Mouse (Mus musculus) small intestine, adult 2 months (tissue): ENCODE measurements around the gene Cdx4. TPM values are rescaled to one million over a fixed set of nuclear protein-coding genes. Genes with fewer than 3 reads are reported as not detected.

Experiments used
- H3K27ac ChIP-seq: fragments of 200-500 bp; 2 replicates; pipeline ENCODE4 v1.5.1; 2012; ENCODE audit warnings: low read depth, low read length, control low read depth, inconsistent platforms; ENCODE audit not compliant: insufficient read depth
- H3K27me3 ChIP-seq: fragments of 200-500 bp; 2 replicates; pipeline ENCODE4 v1.6.1; 2012; ENCODE audit warnings: mild to moderate bottlenecking, moderate library complexity, low read length, inconsistent platforms; ENCODE audit not compliant: control insufficient read depth, insufficient read depth
- H3K36me3 ChIP-seq: fragments of 200-500 bp; 2 replicates; pipeline ENCODE4 v1.6.1; 2012; ENCODE audit warnings: mild to moderate bottlenecking, low read length, control low read depth, inconsistent platforms; ENCODE audit not compliant: control insufficient read depth, insufficient read depth
- H3K4me1 ChIP-seq: fragments of 200-500 bp; 2 replicates; pipeline ENCODE4 v1.6.1; 2012; ENCODE audit warnings: low read length, inconsistent platforms, mixed read lengths; ENCODE audit not compliant: control insufficient read depth, insufficient read depth, insufficient read length
- H3K4me3 ChIP-seq: fragments of 200-500 bp; 2 replicates; pipeline ENCODE4 v1.5.1; 2012; ENCODE audit warnings: low read depth, mild to moderate bottlenecking, control low read depth, inconsistent platforms, low read length, moderate library complexity
- CTCF ChIP-seq: fragments of 200-500 bp; IDR thresholded peaks from 2 replicates; pipeline ENCODE4 v1.5.1; 2012; ENCODE audit warnings: low read depth, mild to moderate bottlenecking, control low read depth, inconsistent platforms, low read length, moderate library complexity, mixed read lengths; ENCODE audit not compliant: insufficient replicate concordance, insufficient read length; ENCODE audit errors: extremely low read depth
- POLR2A ChIP-seq: fragments of 200-500 bp; IDR thresholded peaks from 2 replicates; pipeline ENCODE4 v1.6.1; 2012; ENCODE audit warnings: low read depth, mild to moderate bottlenecking, control low read depth, inconsistent platforms, low read length, moderate library complexity
- WGBS: fragments of 180-500 bp; shearing (Covaris S2); methylation state at CpG from one replicate; pipeline ENCODE4 v1.1.7; 2018; 5-methylcytosine and 5-hydroxymethylcytosine counted together
- polyA plus RNA-seq: library from polyadenylated mRNA; depleted of rRNA; stranded (reverse); fragments of >200 nt; gene quantifications from 2 replicates; pipeline ENCODE4 v1.2.3, GENCODE M21; 2012; rRNA removed

Cdx4 gene
- polyA plus RNA-seq, 1 experiment = not detected

DNA sequence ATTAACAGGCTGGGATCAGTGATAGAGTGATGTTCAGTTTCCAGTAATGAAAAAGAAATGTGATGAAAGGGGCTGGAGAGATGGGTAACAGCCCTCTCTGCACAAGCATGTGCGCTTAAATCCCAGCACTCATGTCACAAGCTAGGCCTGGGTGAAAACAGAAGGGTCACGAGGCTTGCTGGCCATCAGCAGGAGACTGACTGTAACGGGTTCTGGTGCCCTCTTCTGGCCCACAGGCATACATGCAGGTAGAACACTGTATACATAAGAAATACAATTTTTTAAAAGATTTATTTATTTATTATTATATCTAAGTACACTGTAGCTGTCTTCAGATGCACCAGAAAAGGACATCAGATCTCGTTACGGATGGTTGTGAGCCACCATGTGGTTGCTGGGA, 53.1 kb downstream of the Cdx4 start:
- WGBS = 75% methylated on average over 5 of the region's 5 CpGs
- Histone ChIP-seq H3K4me1 (no peaks in the 10 kb centered on the region), H3K36me3 (no peaks in the 10 kb centered on the region), H3K27ac (no peak overlapping the region), H3K4me3 (no peak overlapping the region), H3K27me3 (no peaks in the 10 kb centered on the region)
- TF ChIP-seq POLR2A (no peak), CTCF (peak; percentile 20; the same call in 1 of the 2 replicates)

Other genes starting within 250 kb of the Cdx4 start
- not detected in 2 replicates for gene Nap1l2, start 134.8 kb upstream of the Cdx4 start, polyA plus RNA-seq
- 0.05 and 0.24 TPM in 2 replicates for gene Chic1, start 35.1 kb downstream of the Cdx4 start, polyA plus RNA-seq
- gene Tsx, start 93.1 kb downstream of the Cdx4 start, polyA plus RNA-seq = 0.20 TPM in 1 of 2 replicates, not detected in the other
- not detected in 2 replicates for gene Gm26992, start 100.6 kb downstream of the Cdx4 start, polyA plus RNA-seq